Mouse (Mus musculus): ENCODE results near the gene Sowahb. TPM values are rescaled to one million over a fixed set of nuclear protein-coding genes. Genes with fewer than 3 reads are reported as not detected.
A peak's percentile ranks its signal among the peaks of the same experiment; 100 is the strongest.

Gene Sowahb
- polyA plus RNA-seq, 1 experiment from 2014 or later = 1.4 TPM

- ATAC-seq (ENCODE audit: insufficient number of reproducible peaks, insufficient read depth, low FRiP score, low read depth) = peak; percentile 84
- Histone ChIP-seq H3K27me3 (ENCODE audit: control insufficient read depth, insufficient read depth, low read length) (no peaks in the 10 kb centered on the region), H3K36me3 (ENCODE audit: control insufficient read depth, insufficient read depth, low read length) (no peaks in the 10 kb centered on the region), H3K4me1 (ENCODE audit: control insufficient read depth, insufficient read depth, low read length) (0 out of 2 replicates have a peak, but pooled peaks cover 5% of the 10 kb centered on the region), H3K9me3 (ENCODE audit: control insufficient read depth, low read depth, low read length) (no peaks in the 10 kb centered on the region), H3K4me3 (ENCODE audit: low read depth, low read length) (no peak overlapping the region), H3K4me2 (replicated peaks; ENCODE audit: low read depth, low read length) (no peak overlapping the region), H3K27ac (ENCODE audit: low read length) (no peak overlapping the region), H3K9ac (replicated peaks; ENCODE audit: low read depth, low read length) (no peak overlapping the region)
- WGBS = 60% methylated on average over 1 of the region's 1 CpGs
These were observed 9.5 kb downstream of the Sowahb start for GRCm38 (mm10) chr5:93035285-93035684.

GRCm38 (mm10) chr5:93033087-93033870, 11.5 kb downstream of the Sowahb start:
- Histone ChIP-seq H3K27ac (ENCODE audit: low read length) (no peak overlapping the region), H3K27me3 (ENCODE audit: control insufficient read depth, insufficient read depth, low read length) (no peaks in the 10 kb centered on the region), H3K9ac (replicated peaks; ENCODE audit: low read depth, low read length) (no peak overlapping the region), H3K4me2 (replicated peaks; ENCODE audit: low read depth, low read length) (no peak overlapping the region), H3K36me3 (ENCODE audit: control insufficient read depth, insufficient read depth, low read length) (no peaks in the 10 kb centered on the region), H3K4me1 (ENCODE audit: control insufficient read depth, insufficient read depth, low read length) (0 out of 2 replicates have a peak, but pooled peaks cover 5% of the 10 kb centered on the region), H3K4me3 (ENCODE audit: low read depth, low read length) (no peak overlapping the region), H3K9me3 (ENCODE audit: control insufficient read depth, low read depth, low read length) (no peaks in the 10 kb centered on the region)
- no peak for ATAC-seq (ENCODE audit: insufficient number of reproducible peaks, insufficient read depth, low FRiP score, low read depth)
- WGBS = 64% methylated on average over 5 of the region's 5 CpGs

- H3K4me1 ChIP-seq (ENCODE audit: control insufficient read depth, insufficient read depth, low read length) = peaks cover 1% of the 10 kb centered on the region; the same call in 1 of the 2 replicates
- no peak overlapping the region for H3K27ac ChIP-seq (ENCODE audit: low read length)
- no peaks in the 10 kb centered on the region for H3K36me3 ChIP-seq (ENCODE audit: control insufficient read depth, insufficient read depth, low read length)
- no peaks in the 10 kb centered on the region for H3K9me3 ChIP-seq (ENCODE audit: control insufficient read depth, low read depth, low read length)
- H3K9ac ChIP-seq (replicated peaks; ENCODE audit: low read depth, low read length) = no peak overlapping the region
- no peaks in the 10 kb centered on the region for H3K27me3 ChIP-seq (ENCODE audit: control insufficient read depth, insufficient read depth, low read length)
- ATAC-seq (ENCODE audit: insufficient number of reproducible peaks, insufficient read depth, low FRiP score, low read depth) = no peak
- H3K4me3 ChIP-seq (ENCODE audit: low read depth, low read length) = no peak overlapping the region
- WGBS = 87% methylated on average over 4 of the region's 4 CpGs
- H3K4me2 ChIP-seq (replicated peaks; ENCODE audit: low read depth, low read length) = no peak overlapping the region
These were observed 12.2 kb downstream of the Sowahb start for GRCm38 (mm10) chr5:93032621-93033020.

GRCm38 (mm10) chr5:93030869-93031268, 14.0 kb downstream of the Sowahb start:
- no peaks in the 10 kb centered on the region for H3K36me3 ChIP-seq (ENCODE audit: control insufficient read depth, insufficient read depth, low read length)
- no peaks in the 10 kb centered on the region for H3K27me3 ChIP-seq (ENCODE audit: control insufficient read depth, insufficient read depth, low read length)
- H3K9ac ChIP-seq (replicated peaks; ENCODE audit: low read depth, low read length) = no peak overlapping the region
- 59% methylated on average over 3 of the region's 3 CpGs for WGBS
- peaks cover 12% of the 10 kb centered on the region; the same call in 1 of the 2 replicates for H3K4me1 ChIP-seq (ENCODE audit: control insufficient read depth, insufficient read depth, low read length)
- no peak overlapping the region for H3K4me2 ChIP-seq (replicated peaks; ENCODE audit: low read depth, low read length)
- ATAC-seq (ENCODE audit: insufficient number of reproducible peaks, insufficient read depth, low FRiP score, low read depth) = no peak
- H3K27ac ChIP-seq (ENCODE audit: low read length) = no peak overlapping the region
- no peak overlapping the region for H3K4me3 ChIP-seq (ENCODE audit: low read depth, low read length)
- H3K9me3 ChIP-seq (ENCODE audit: control insufficient read depth, low read depth, low read length) = no peaks in the 10 kb centered on the region

GRCm38 (mm10) chr5:93030411-93030810, 14.4 kb downstream of the Sowahb start:
- Histone ChIP-seq H3K4me1 (ENCODE audit: control insufficient read depth, insufficient read depth, low read length) (peaks cover 12% of the 10 kb centered on the region; the same call in 1 of the 2 replicates), H3K4me3 (ENCODE audit: low read depth, low read length) (no peak overlapping the region), H3K9ac (replicated peaks; ENCODE audit: low read depth, low read length) (no peak overlapping the region), H3K4me2 (replicated peaks; ENCODE audit: low read depth, low read length) (no peak overlapping the region), H3K27me3 (ENCODE audit: control insufficient read depth, insufficient read depth, low read length) (no peaks in the 10 kb centered on the region), H3K27ac (ENCODE audit: low read length) (no peak overlapping the region), H3K36me3 (ENCODE audit: control insufficient read depth, insufficient read depth, low read length) (no peaks in the 10 kb centered on the region), H3K9me3 (ENCODE audit: control insufficient read depth, low read depth, low read length) (no peaks in the 10 kb centered on the region)
- 85% methylated on average over 5 of the region's 5 CpGs for WGBS
- ATAC-seq (ENCODE audit: insufficient number of reproducible peaks, insufficient read depth, low FRiP score, low read depth) = no peak

- Histone ChIP-seq H3K4me1 (ENCODE audit: control insufficient read depth, insufficient read depth, low read length) (peaks cover 22% of the 10 kb centered on the region; the same call in 1 of the 2 replicates), H3K27me3 (ENCODE audit: control insufficient read depth, insufficient read depth, low read length) (no peaks in the 10 kb centered on the region), H3K4me3 (ENCODE audit: low read depth, low read length) (no peak overlapping the region), H3K27ac (ENCODE audit: low read length) (peak overlapping the region; percentile 78), H3K9ac (replicated peaks; ENCODE audit: low read depth, low read length) (no peak overlapping the region), H3K4me2 (replicated peaks; ENCODE audit: low read depth, low read length) (0 out of 2 replicates have a peak overlapping the region, but pooled peaks have one; percentile 16), H3K9me3 (ENCODE audit: control insufficient read depth, low read depth, low read length) (no peaks in the 10 kb centered on the region), H3K36me3 (ENCODE audit: control insufficient read depth, insufficient read depth, low read length) (no peaks in the 10 kb centered on the region)
- 0 out of 2 replicates have a peak, but pooled peaks have one; percentile 19 for ATAC-seq (ENCODE audit: insufficient number of reproducible peaks, insufficient read depth, low FRiP score, low read depth)
- WGBS = 27% methylated on average over 9 of the region's 9 CpGs
These were observed 17.6 kb downstream of the Sowahb start for GRCm38 (mm10) chr5:93027120-93027675.

GRCm38 (mm10) chr5:93026437-93027119, 18.2 kb downstream of the Sowahb start:
- WGBS = 34% methylated on average over 4 of the region's 4 CpGs
- Histone ChIP-seq H3K9me3 (ENCODE audit: control insufficient read depth, low read depth, low read length) (no peaks in the 10 kb centered on the region), H3K4me2 (replicated peaks; ENCODE audit: low read depth, low read length) (0 out of 2 replicates have a peak overlapping the region, but pooled peaks have one; percentile 16), H3K36me3 (ENCODE audit: control insufficient read depth, insufficient read depth, low read length) (no peaks in the 10 kb centered on the region), H3K27me3 (ENCODE audit: control insufficient read depth, insufficient read depth, low read length) (no peaks in the 10 kb centered on the region), H3K4me3 (ENCODE audit: low read depth, low read length) (no peak overlapping the region), H3K9ac (replicated peaks; ENCODE audit: low read depth, low read length) (no peak overlapping the region), H3K27ac (ENCODE audit: low read length) (peak overlapping the region; percentile 78), H3K4me1 (ENCODE audit: control insufficient read depth, insufficient read depth, low read length) (peaks cover 22% of the 10 kb centered on the region; the same call in 1 of the 2 replicates)
- no peak for ATAC-seq (ENCODE audit: insufficient number of reproducible peaks, insufficient read depth, low FRiP score, low read depth)

- no peak overlapping the region for H3K4me3 ChIP-seq (ENCODE audit: low read depth, low read length)
- 13% methylated on average over 7 of the region's 7 CpGs for WGBS
- H3K4me1 ChIP-seq (ENCODE audit: control insufficient read depth, insufficient read depth, low read length) = peaks cover 22% of the 10 kb centered on the region; the same call in 1 of the 2 replicates
- H3K27me3 ChIP-seq (ENCODE audit: control insufficient read depth, insufficient read depth, low read length) = no peaks in the 10 kb centered on the region
- peak; percentile 37; the same call in 1 of the 2 replicates for ATAC-seq (ENCODE audit: insufficient number of reproducible peaks, insufficient read depth, low FRiP score, low read depth)
- H3K9me3 ChIP-seq (ENCODE audit: control insufficient read depth, low read depth, low read length) = no peaks in the 10 kb centered on the region
- H3K27ac ChIP-seq (ENCODE audit: low read length) = 0 out of 2 replicates have a peak overlapping the region, but pooled peaks have one; percentile 39
- H3K4me2 ChIP-seq (replicated peaks; ENCODE audit: low read depth, low read length) = no peak overlapping the region
- no peaks in the 10 kb centered on the region for H3K36me3 ChIP-seq (ENCODE audit: control insufficient read depth, insufficient read depth, low read length)
- no peak overlapping the region for H3K9ac ChIP-seq (replicated peaks; ENCODE audit: low read depth, low read length)
These were observed 20.0 kb downstream of the Sowahb start for GRCm38 (mm10) chr5:93024754-93025280.
